In genomic region chr2:154117381-154117780, GRCm38 (mm10) we compare ENCODE assay signal across 30 mouse cellular contexts. TPM values are rescaled to one million over a fixed set of nuclear protein-coding genes. Genes with fewer than 3 reads are reported as not detected.
"Had no signal": no experiment of that assay in that cellular context is flagged by ENCODE, and none has a peak within 500 bp of the region (broad histone marks: within the 10 kb centered on the region; RNA-seq: fewer than 3 reads in every experiment).

No protein-coding gene starts in this region.

- H3K27ac ChIP-seq: kidney, embryonic 15.5 days; limb, embryonic 12.5 days; limb, embryonic 15.5 days; liver, embryonic 14.5 days; macrophage; midbrain, embryonic 12.5 days; midbrain, embryonic 15.5 days; neural tube, embryonic 12.5 days; neural tube, embryonic 15.5 days; stomach, embryonic 15.5 days had no signal

- H3K9me3 ChIP-seq: kidney, embryonic 15.5 days; limb, embryonic 12.5 days; limb, embryonic 15.5 days; midbrain, embryonic 12.5 days; midbrain, embryonic 15.5 days; neural tube, embryonic 12.5 days; neural tube, embryonic 15.5 days; stomach, embryonic 15.5 days had no signal

- H3K9ac ChIP-seq: kidney, embryonic 15.5 days; limb, embryonic 12.5 days; limb, embryonic 15.5 days; liver, embryonic 14.5 days; liver, postnatal 0 days; midbrain, embryonic 12.5 days; midbrain, embryonic 15.5 days; neural tube, embryonic 12.5 days; neural tube, embryonic 15.5 days; stomach, embryonic 15.5 days had no signal

- H3K4me3 ChIP-seq: kidney, embryonic 15.5 days; limb, embryonic 12.5 days; limb, embryonic 15.5 days; midbrain, embryonic 12.5 days; midbrain, embryonic 15.5 days; neural tube, embryonic 12.5 days; neural tube, embryonic 15.5 days; stomach, embryonic 15.5 days had no signal

- ATAC-seq: intestine, postnatal 0 days; liver, postnatal 0 days; midbrain, embryonic 15.5 days had no signal

- DNase-seq: kidney, adult 8-10 months; kidney, postnatal 10 days; kidney, postnatal 36 days; left cerebral cortex, postnatal 4 days; liver, postnatal 0 days; right cerebral cortex, adult 18-20 months; right cerebral cortex, postnatal 14 days; spleen, adult 18-20 months; thymus, adult 18-20 months; thymus, postnatal 36 days had no signal

- H3K36me3 ChIP-seq: kidney, embryonic 15.5 days; limb, embryonic 12.5 days; limb, embryonic 15.5 days; midbrain, embryonic 12.5 days; midbrain, embryonic 15.5 days; neural tube, embryonic 12.5 days; neural tube, embryonic 15.5 days; stomach, embryonic 15.5 days had no signal

- H3K4me1 ChIP-seq: kidney, embryonic 15.5 days; limb, embryonic 12.5 days; limb, embryonic 15.5 days; midbrain, embryonic 12.5 days; midbrain, embryonic 15.5 days; neural tube, embryonic 12.5 days; neural tube, embryonic 15.5 days; stomach, embryonic 15.5 days had no signal

- H3K27me3 ChIP-seq: kidney, embryonic 15.5 days; limb, embryonic 12.5 days; limb, embryonic 15.5 days; midbrain, embryonic 12.5 days; midbrain, embryonic 15.5 days; neural tube, embryonic 12.5 days; neural tube, embryonic 15.5 days; stomach, embryonic 15.5 days had no signal

- H3K4me2 ChIP-seq: kidney, embryonic 15.5 days; limb, embryonic 12.5 days; limb, embryonic 15.5 days; liver, embryonic 11.5 days; midbrain, embryonic 12.5 days; midbrain, embryonic 15.5 days; neural tube, embryonic 12.5 days; neural tube, embryonic 15.5 days; stomach, embryonic 15.5 days had no signal

RNA-seq across cellular contexts. Expression of gene Bpifa3, which starts 12.8 kb away (rescaled TPM):
- total RNA-seq: layer of hippocampus, adult 8-10 months; layer of hippocampus, postnatal 10 days; left cerebral cortex, adult 8-10 months; left cerebral cortex, postnatal 14 days; left cerebral cortex, postnatal 4 days; megakaryocyte, adult 5-6 weeks had no signal
- polyA plus RNA-seq: intestine, embryonic 14.5 days; intestine, postnatal 0 days; kidney, embryonic 15.5 days; limb, embryonic 12.5 days; limb, embryonic 15.5 days; liver, embryonic 11.5 days; liver, embryonic 14.5 days; liver, postnatal 0 days; macrophage; midbrain, embryonic 12.5 days; midbrain, embryonic 15.5 days; neural tube, embryonic 12.5 days; neural tube, embryonic 15.5 days; stomach, embryonic 15.5 days; urinary bladder, adult 2 months had no signal

RNA-seq across cellular contexts. Expression of gene Bpifa1, which starts 25.3 kb away (rescaled TPM):
- total RNA-seq: layer of hippocampus, adult 8-10 months; layer of hippocampus, postnatal 10 days; left cerebral cortex, adult 8-10 months; left cerebral cortex, postnatal 14 days; left cerebral cortex, postnatal 4 days; megakaryocyte, adult 5-6 weeks had no signal
- polyA plus RNA-seq: intestine, embryonic 14.5 days; intestine, postnatal 0 days; kidney, embryonic 15.5 days; limb, embryonic 12.5 days; limb, embryonic 15.5 days; liver, embryonic 11.5 days; liver, postnatal 0 days; macrophage; midbrain, embryonic 12.5 days; midbrain, embryonic 15.5 days; neural tube, embryonic 12.5 days; neural tube, embryonic 15.5 days; stomach, embryonic 15.5 days; urinary bladder, adult 2 months had no signal

RNA-seq across cellular contexts. Expression of gene Bpifa5, which starts 45.0 kb away (rescaled TPM):
- total RNA-seq: layer of hippocampus, adult 8-10 months; layer of hippocampus, postnatal 10 days; left cerebral cortex, adult 8-10 months; left cerebral cortex, postnatal 14 days; left cerebral cortex, postnatal 4 days; megakaryocyte, adult 5-6 weeks had no signal
- polyA plus RNA-seq: intestine, embryonic 14.5 days; intestine, postnatal 0 days; kidney, embryonic 15.5 days; limb, embryonic 12.5 days; limb, embryonic 15.5 days; liver, embryonic 11.5 days; liver, embryonic 14.5 days; liver, postnatal 0 days; macrophage; midbrain, embryonic 12.5 days; midbrain, embryonic 15.5 days; neural tube, embryonic 12.5 days; neural tube, embryonic 15.5 days; stomach, embryonic 15.5 days; testis, adult 2 months; urinary bladder, adult 2 months had no signal
